Mouse (Mus musculus): Measurements from ENCODE around the gene Slx4.

GRCm38 (mm10) chr16:3951141-3951540, 52.4 kb downstream of the Slx4 start:
- TF ChIP-seq CTCF (conservative IDR thresholded peaks at IDR 0.05; ENCODE audit: low read length) (no peak), NANOG (IDR thresholded peaks at IDR 0.05; ENCODE audit: borderline replicate concordance, low read length) (no peak)
